Mouse (Mus musculus): Measurements from ENCODE around the gene Ciao2a.

GRCm38 (mm10) chr9:66119498-66119897 lies 6.9 kb upstream of the Ciao2a start:
- no peak for TF ChIP-seq POLR2A (IDR thresholded peaks at IDR 0.05; ENCODE audit: insufficient read length, low read depth)
- no peak for TF ChIP-seq TCF12 (IDR thresholded peaks at IDR 0.05; ENCODE audit: insufficient read depth, poor library complexity, severe bottlenecking)
- TF ChIP-seq MAX (IDR thresholded peaks at IDR 0.05; ENCODE audit: low read depth): no peak
- TF ChIP-seq POLR2AphosphoS2 (IDR thresholded peaks at IDR 0.05; ENCODE audit: insufficient read length, low read depth): no peak
- no peak for TF ChIP-seq USF1 (IDR thresholded peaks at IDR 0.05; ENCODE audit: low read depth)
- no peak for TF ChIP-seq MYOG (IDR thresholded peaks at IDR 0.05; ENCODE audit: control insufficient read depth in 1 of 3, insufficient read depth in 1 of 3, insufficient read length in 2 of 3, low read depth in 2 of 3)
- no peak for TF ChIP-seq E2F4 (IDR thresholded peaks at IDR 0.05; ENCODE audit: insufficient read depth)
- no peak for TF ChIP-seq SRF (IDR thresholded peaks at IDR 0.05; ENCODE audit: control insufficient read depth, insufficient read length, low read depth)

Data from myocyte (in vitro differentiated cells).